Mouse (Mus musculus) sigmoid colon, adult 10 weeks (tissue): ENCODE data around the gene Rgl2. TPM values are rescaled to one million over a fixed set of nuclear protein-coding genes. Genes with fewer than 3 reads are reported as not detected.

Experiments
- polyA plus RNA-seq: library from polyadenylated mRNA; stranded (reverse); fragments of 350-450 nt; fragmentation: Illumina TruSeq; extraction: RNeasy Lipid Tissue Mini Kit (QIAGEN cat#74804); gene quantifications from one replicate; pipeline ENCODE4 v1.2.3, GENCODE M21; 2014; ENCODE audit warnings: low read depth, low replicate concordance

Rgl2 gene
- 8.0 TPM for polyA plus RNA-seq

DNA sequence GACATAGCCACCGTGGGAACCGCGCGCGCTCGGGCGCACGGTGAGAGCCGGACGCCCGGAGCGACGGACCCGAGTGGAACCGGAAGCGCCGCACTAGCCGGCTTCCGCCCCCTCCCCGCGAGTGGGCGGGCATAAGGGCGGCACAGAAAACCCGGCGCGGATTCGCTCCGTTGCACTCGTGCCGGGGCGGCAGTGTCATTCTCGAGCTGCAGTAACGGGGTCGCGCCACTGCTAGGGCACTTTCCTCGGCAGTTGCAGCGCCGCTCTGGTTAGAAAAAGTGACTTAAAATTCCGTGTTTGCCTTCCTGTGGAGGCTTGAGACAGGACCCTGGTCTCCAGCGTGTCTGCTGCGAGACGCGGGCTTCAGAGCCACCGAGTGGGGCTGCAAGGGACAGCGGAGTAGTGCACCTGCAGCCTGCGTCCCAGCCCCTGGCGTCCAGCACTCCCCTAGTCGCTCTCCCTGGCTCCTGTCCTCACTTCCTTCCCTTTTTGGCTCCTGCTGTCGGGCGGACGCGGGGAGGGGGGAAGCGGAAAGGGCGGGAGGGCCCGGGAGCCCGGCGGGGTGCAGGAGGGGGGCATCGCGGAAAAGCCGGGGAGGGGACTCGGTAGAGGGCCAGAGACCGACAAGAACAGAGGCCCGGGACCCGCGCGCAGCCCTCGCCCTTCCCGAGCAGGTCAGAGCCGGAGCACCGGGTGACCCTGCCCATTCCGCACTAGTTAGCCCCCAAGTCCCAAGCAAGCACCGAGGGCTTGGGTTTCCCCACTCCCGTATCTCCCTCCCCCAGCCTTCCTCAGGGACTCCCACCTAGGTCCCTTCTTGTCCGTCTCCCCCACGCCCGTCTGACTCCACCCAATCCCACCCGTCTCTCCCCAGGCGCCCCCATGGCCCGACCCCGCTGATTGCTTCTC lies at the start of gene Rgl2:
Gene Rgl2 (plus strand): TSS at position 173 of the 909 bp plus-strand sequence.

DNA sequence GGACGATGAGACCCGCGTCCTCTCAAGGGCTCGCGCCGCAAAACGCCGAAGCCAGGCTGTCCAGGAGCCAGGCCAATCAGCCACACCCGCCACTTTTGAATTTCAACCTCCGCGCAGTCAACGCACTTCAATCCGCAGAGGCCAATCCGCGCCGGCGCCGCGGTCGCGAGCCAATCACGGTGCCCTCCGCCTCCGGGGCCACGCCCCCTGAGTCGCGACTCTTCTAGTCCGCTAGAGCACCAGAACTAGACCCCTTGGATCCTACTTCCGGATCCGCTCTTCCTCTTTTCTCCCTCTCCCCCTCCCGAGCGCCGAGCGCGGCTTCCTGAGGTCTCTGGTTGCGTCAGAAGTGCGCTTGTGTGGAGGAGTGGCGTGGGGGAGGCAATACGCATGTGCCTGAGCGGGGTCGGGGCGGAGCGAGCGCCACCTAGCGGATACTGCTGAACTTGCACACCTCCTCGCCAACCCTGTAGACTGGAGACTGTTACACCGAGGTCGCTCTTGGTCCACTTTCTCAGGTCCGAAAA lies 38.7 kb upstream of the Rgl2 start, which contains the start of gene Kifc1:
Gene Kifc1 (minus strand): TSS at position 129 of the 527 bp plus-strand sequence.

DNA sequence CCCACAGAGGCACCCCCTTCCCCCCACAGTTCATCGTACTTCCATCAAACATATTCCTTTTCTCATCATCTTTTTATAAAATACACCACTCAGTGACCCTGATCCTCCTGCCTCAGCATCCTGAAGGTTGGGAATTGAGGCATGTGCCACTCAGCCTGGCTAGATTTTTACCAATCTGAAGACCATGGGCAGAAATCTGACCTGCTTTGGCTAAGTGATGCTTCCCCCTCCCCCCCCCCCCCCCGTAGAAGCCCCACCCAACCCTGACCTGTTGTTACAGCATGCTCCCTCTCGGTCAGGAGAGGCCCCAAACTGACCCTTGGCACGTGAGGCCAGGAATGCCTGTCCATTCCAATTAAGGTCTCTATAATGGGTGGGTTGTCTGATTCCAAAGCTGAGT lies 24.5 kb upstream of the Rgl2 start, which contains the start of gene Platr17:
Gene Platr17 (plus strand): TSS at position 301 of the 400 bp plus-strand sequence.

GRCm38 (mm10) chr17:33909077-33909868 lies 20.1 kb upstream of the Rgl2 start, which contains the start of gene Daxx:
Daxx (plus strand) TSS chr17:33909414.

GRCm38 (mm10) chr17:33915671-33916250 lies 13.6 kb upstream of the Rgl2 start, which contains the start of the genes Tapbp and Zbtb22:
Tapbp (plus strand) TSS chr17:33915899.
Zbtb22 (plus strand) TSS chr17:33915904.

GRCm38 (mm10) chr17:33940206-33940805 lies 11.0 kb downstream of the Rgl2 start, which contains the start of the genes Pfdn6 and Wdr46:
Pfdn6 (minus strand) TSS chr17:33940343.
Wdr46 (plus strand) TSS chr17:33940660.

GRCm38 (mm10) chr17:33951021-33951946 lies 21.9 kb downstream of the Rgl2 start, which contains the start of gene B3galt4:
B3galt4 (minus strand) TSS chr17:33951488.

DNA sequence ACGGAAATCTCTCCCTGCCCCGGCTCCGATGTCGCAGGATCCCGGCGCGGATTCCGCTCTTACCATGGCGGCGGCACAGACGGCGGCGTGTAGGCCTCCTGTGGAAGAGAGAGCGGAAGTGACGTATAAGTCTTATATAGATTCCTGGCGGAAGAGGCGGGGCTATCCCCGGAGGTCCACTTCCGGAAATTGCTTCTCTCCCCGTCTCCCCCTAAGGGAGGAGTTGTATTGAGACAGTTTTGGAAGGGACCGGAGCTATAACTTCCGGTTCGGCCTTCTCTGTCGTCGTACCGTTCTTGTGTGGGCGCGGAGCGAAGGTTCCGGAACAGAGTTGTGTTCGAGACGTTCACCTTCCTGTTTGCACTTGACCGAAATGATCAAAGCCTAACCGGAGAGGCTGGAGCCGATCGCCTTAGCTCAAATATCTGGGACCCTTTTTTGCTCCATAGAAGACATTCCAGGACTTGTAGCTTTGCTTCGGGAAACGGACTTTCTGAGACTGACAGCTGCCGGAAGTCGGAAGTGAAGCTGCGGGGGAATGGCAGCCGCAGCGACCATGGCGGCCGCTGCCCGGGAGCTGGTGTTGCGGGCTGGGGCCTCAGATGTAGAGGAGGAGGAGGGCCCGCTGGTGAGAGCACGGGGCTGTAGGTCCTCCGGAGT lies 26.3 kb downstream of the Rgl2 start, which contains the start of the genes Vps52 and Rps18:
Gene Vps52 (plus strand): TSS at position 258 of the 660 bp plus-strand sequence.
Gene Rps18 (minus strand): TSS at position 447 of the 660 bp plus-strand sequence.

Other genes starting within 250 kb of the Rgl2 start
- gene Hnrnpm, start 242.7 kb upstream of the Rgl2 start, polyA plus RNA-seq, result 415 TPM
- gene March2, start 210.9 kb upstream of the Rgl2 start, polyA plus RNA-seq, result 26.0 TPM
- gene Rab11b, start 169.0 kb upstream of the Rgl2 start, polyA plus RNA-seq, result 27.5 TPM
- gene Angptl4, start 147.7 kb upstream of the Rgl2 start, polyA plus RNA-seq, result 1.0 TPM
- 5.3 TPM for gene Kank3, start 119.0 kb upstream of the Rgl2 start, polyA plus RNA-seq
- 77.1 TPM for gene Rps28, start 105.0 kb upstream of the Rgl2 start, polyA plus RNA-seq
- 28.2 TPM for gene Ndufa7, start 105.0 kb upstream of the Rgl2 start, polyA plus RNA-seq
- 5.6 TPM for gene Cd320, start 86.5 kb upstream of the Rgl2 start, polyA plus RNA-seq
- gene Gm7029, start 55.7 kb upstream of the Rgl2 start, polyA plus RNA-seq, result not detected
- gene Kifc1, start 38.9 kb upstream of the Rgl2 start, polyA plus RNA-seq, result not detected
- gene Platr17, start 24.4 kb upstream of the Rgl2 start, polyA plus RNA-seq, result not detected
- gene Daxx, start 20.1 kb upstream of the Rgl2 start, polyA plus RNA-seq, result 6.5 TPM
- 54.8 TPM for gene Tapbp, start 13.6 kb upstream of the Rgl2 start, polyA plus RNA-seq
- 1.8 TPM for gene Zbtb22, start 13.6 kb upstream of the Rgl2 start, polyA plus RNA-seq
- 8.4 TPM for gene Pfdn6, start 10.8 kb downstream of the Rgl2 start, polyA plus RNA-seq
- 0.25 TPM for gene Wdr46, start 11.1 kb downstream of the Rgl2 start, polyA plus RNA-seq
- 0.38 TPM for gene B3galt4, start 21.9 kb downstream of the Rgl2 start, polyA plus RNA-seq
- gene Vps52, start 26.3 kb downstream of the Rgl2 start, polyA plus RNA-seq, result 4.8 TPM
- gene Rps18, start 26.5 kb downstream of the Rgl2 start, polyA plus RNA-seq, result 34.2 TPM
- 407 TPM for gene H2-K1, start 70.8 kb downstream of the Rgl2 start, polyA plus RNA-seq
- 1.8 TPM for gene Ring1, start 95.1 kb downstream of the Rgl2 start, polyA plus RNA-seq
- gene H2-Ke6, start 98.5 kb downstream of the Rgl2 start, polyA plus RNA-seq, result 1.2 TPM
- 0.88 TPM for gene Slc39a7, start 102.1 kb downstream of the Rgl2 start, polyA plus RNA-seq
- gene Rxrb, start 102.3 kb downstream of the Rgl2 start, polyA plus RNA-seq, result 1.5 TPM
- 0.19 TPM for gene Col11a2, start 109.9 kb downstream of the Rgl2 start, polyA plus RNA-seq
- gene H2-Oa, start 162.8 kb downstream of the Rgl2 start, polyA plus RNA-seq, result not detected
- gene H2-DMa, start 190.0 kb downstream of the Rgl2 start, polyA plus RNA-seq, result 1.8 TPM
- gene Brd2, start 193.1 kb downstream of the Rgl2 start, polyA plus RNA-seq, result 212 TPM
- 6.1 TPM for gene H2-DMb2, start 213.8 kb downstream of the Rgl2 start, polyA plus RNA-seq
- 6.3 TPM for gene H2-DMb1, start 223.5 kb downstream of the Rgl2 start, polyA plus RNA-seq